Mouse (Mus musculus) midbrain, embryonic 16.5 days (tissue): ENCODE measurements around the gene Zfp324. TPM values are rescaled to one million over a fixed set of nuclear protein-coding genes. Genes with fewer than 3 reads are reported as not detected.

Experiments used
- ATAC-seq: fragments of 200-750 bp; cut with Nextera tagmentation; 2 replicates; pipeline ENCODE4 v1.8.0; 2017; ENCODE audit warnings: moderate TSS enrichment
- H3K27ac ChIP-seq: fragments of 300-500 bp; sonication (generic); 2 replicates; pipeline ENCODE4 v1.5.1; 2014; ENCODE audit warnings: mild to moderate bottlenecking, low read length, mixed read lengths
- H3K27me3 ChIP-seq: fragments of 300-500 bp; sonication (generic); 2 replicates; pipeline ENCODE4 v1.6.1; 2014; ENCODE audit warnings: low read depth, low read length, mixed read lengths; ENCODE audit not compliant: control insufficient read depth, insufficient read depth
- H3K36me3 ChIP-seq: fragments of 300-500 bp; sonication (generic); 2 replicates; pipeline ENCODE4 v1.6.1; 2014; ENCODE audit warnings: mild to moderate bottlenecking, low read length, moderate library complexity, mixed read lengths; ENCODE audit not compliant: control insufficient read depth, insufficient read depth
- H3K4me1 ChIP-seq: fragments of 300-500 bp; sonication (generic); 2 replicates; pipeline ENCODE4 v1.6.1; 2014; ENCODE audit warnings: mild to moderate bottlenecking, low read length, mixed read lengths; ENCODE audit not compliant: control insufficient read depth, insufficient read depth
- H3K4me2 ChIP-seq: fragments of 300-500 bp; sonication (generic); 2 replicates; pipeline ENCODE4 v1.6.1; 2014; ENCODE audit warnings: mild to moderate bottlenecking, low read length, mixed read lengths
- H3K4me3 ChIP-seq: fragments of 300-500 bp; sonication (generic); 2 replicates; pipeline ENCODE4 v1.5.1; 2014; ENCODE audit warnings: low read depth, mild to moderate bottlenecking, low read length, moderate library complexity, mixed read lengths
- H3K9ac ChIP-seq: fragments of 300-500 bp; sonication (generic); 2 replicates; pipeline ENCODE4 v1.6.1; 2014; ENCODE audit warnings: low read depth, low read length, mixed read lengths
- H3K9me3 ChIP-seq: fragments of 300-500 bp; sonication (generic); replicated peaks from 2 replicates; pipeline ENCODE4 v1.6.1; 2014; ENCODE audit warnings: mild to moderate bottlenecking, low read length, mixed read lengths; ENCODE audit not compliant: control insufficient read depth, poor library complexity, severe bottlenecking
- WGBS: fragments of 180-500 bp; shearing (Covaris S2); extraction: QIAGEN DNeasy Blood & Tissue Kit; methylation state at CpG from one replicate; pipeline ENCODE4 v1.1.7; 2014; 5-methylcytosine and 5-hydroxymethylcytosine counted together
- polyA plus RNA-seq: library from polyadenylated mRNA; unstranded; fragments of >200 nt; fragmentation: Nextera tagmentation; extraction: Ambion mirVana; gene quantifications from 2 replicates; pipeline ENCODE4 v1.2.1, GENCODE M21; 2015

Gene Zfp324
- polyA plus RNA-seq, 1 experiment from 2014 or later, result 14.5 TPM

DNA sequence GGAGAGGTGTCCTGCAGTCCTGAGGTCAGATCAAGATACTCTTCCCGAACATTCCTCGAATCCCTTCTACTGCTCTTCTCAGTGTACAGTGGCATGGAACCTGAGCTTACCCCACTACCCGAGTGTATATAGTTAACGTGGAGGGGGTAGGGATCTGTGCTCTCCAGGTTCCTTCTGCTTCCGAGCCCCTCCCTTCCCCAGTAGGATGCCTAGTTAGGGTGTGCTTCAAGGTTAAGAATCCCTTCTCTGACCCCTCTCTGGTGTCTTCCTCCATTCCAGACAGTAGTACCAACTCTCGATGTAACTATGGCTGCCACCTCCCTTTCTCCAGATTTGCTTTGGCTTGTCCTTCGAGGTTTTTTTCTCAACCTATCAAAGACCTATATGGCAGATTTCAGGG is 14.7 kb downstream of the Zfp324 start:
- H3K4me1 ChIP-seq, result peaks cover 12% of the 10 kb centered on the region
- no peak overlapping the region for H3K4me2 ChIP-seq
- ATAC-seq, result no peak
- WGBS, result 86% methylated on average over 7 of the region's 7 CpGs
- H3K36me3 ChIP-seq, result peaks cover 5% of the 10 kb centered on the region; the same call in 1 of the 2 replicates
- no peaks in the 10 kb centered on the region for H3K27me3 ChIP-seq
- no peak overlapping the region for H3K9ac ChIP-seq
- no peaks in the 10 kb centered on the region for H3K9me3 ChIP-seq
- no peak overlapping the region for H3K4me3 ChIP-seq
- no peak overlapping the region for H3K27ac ChIP-seq

DNA sequence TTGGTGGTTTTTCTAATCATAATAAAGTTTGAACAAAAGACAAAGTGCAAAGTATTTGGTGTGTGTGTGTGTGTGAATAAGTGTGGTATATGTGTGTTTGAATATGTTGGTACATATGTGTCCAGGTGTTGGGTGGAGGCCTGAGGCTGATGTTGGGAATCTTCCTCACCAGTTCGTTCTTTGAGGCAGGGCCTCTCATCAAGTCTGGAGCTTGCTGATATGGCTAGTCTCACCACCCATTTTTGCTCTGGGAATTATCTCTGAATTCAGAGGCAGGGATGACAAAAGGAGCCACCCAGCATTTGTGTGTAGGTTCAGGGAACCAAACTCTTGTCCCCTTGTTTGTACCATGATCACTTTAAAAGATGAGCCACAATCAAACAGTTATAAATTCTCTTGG is 20.1 kb downstream of the Zfp324 start:
- ATAC-seq, result no peak
- peaks cover 5% of the 10 kb centered on the region; the same call in 1 of the 2 replicates for H3K36me3 ChIP-seq

DNA sequence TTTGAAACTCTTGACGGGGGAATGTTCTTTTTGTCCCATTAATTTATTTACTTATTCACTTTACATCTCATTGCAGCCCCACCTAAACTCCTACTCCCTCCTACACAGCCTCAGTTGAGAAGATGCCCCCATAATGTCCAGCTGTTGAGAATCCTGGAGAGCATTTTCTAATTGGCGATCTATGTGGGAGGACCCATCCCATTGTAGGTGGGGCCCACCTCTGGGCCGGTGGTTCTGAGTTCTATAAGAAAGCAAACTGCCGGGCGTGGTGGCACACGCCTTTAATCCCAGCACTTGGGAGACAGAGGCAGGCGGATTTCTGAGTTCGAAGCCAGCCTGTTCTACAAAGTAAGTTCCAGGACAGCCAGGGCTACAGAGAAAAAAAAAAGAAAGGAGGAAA is 21.3 kb downstream of the Zfp324 start:
- 86% methylated on average over 8 of the region's 8 CpGs for WGBS
- Histone ChIP-seq H3K9ac (no peak overlapping the region), H3K4me1 (no peaks in the 10 kb centered on the region), H3K9me3 (no peaks in the 10 kb centered on the region), H3K4me2 (no peak overlapping the region), H3K27me3 (no peaks in the 10 kb centered on the region), H3K36me3 (peaks cover 5% of the 10 kb centered on the region; the same call in 1 of the 2 replicates), H3K4me3 (no peak overlapping the region), H3K27ac (no peak overlapping the region)
- ATAC-seq, result no peak

More for the DNA sequence above, 20.1 kb downstream of the Zfp324 start:
- Histone ChIP-seq H3K27me3 (no peaks in the 10 kb centered on the region), H3K27ac (no peak overlapping the region), H3K9ac (no peak overlapping the region), H3K4me1 (no peaks in the 10 kb centered on the region), H3K4me2 (no peak overlapping the region), H3K4me3 (no peak overlapping the region), H3K9me3 (no peaks in the 10 kb centered on the region)
- 95% methylated on average over 1 of the region's 1 CpGs for WGBS

DNA sequence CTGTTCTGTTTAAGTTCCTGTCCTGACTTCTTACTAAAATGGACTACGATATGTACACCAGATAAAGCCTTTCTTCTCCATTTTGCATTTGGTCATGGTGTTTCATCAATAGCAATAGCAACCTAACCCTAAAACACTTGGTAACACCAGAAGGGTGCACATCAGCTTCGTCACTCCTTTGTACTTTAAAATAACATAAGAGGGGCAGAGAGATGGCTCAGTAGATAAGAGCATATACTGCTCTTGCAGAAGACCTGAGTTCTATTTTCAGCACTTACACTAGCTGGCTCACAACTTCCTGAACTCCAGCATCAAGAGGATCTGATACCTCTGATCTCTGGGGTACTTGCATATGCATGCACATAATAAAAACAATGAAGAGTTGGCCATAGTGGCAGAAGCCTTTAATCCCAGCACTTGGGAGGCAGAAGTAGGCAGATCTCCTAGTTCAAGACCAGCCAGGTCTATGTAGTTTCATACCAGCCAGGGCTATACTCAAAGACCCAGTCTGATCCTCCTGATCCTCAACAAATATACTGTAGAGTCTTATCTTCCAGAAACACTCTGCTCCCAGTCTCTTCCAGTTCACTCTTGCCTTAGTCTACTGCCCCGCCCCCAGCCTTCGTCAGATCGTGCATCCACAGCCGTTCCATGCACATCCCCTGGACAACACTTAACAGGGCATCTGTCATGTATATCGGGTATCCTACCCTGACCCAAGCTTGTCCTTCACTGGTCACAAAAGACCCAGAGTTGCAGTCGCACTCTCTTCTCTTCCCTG is 22.0 kb downstream of the Zfp324 start:
- no peak overlapping the region for H3K9ac ChIP-seq
- 85% methylated on average over 8 of the region's 8 CpGs for WGBS

DNA sequence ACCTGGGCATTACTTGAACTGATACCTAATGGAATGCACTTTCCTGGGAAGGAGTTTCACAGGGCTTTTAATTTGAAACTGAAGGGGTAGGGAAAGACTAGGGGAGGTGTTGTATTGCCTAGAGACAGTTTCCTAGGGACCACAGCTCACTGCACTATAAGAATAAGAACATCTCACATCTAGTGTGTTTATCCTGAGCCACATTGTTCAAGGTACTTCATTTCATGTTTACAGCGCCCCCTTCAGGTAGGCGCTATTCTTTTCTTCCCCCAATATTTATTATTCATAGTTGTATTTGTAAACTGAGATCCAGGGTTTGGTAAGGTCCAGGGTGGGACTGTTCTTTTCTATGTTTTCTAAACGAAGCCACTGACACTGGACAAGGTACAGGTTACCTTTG is 26.6 kb downstream of the Zfp324 start:
- H3K9me3 ChIP-seq, result no peaks in the 10 kb centered on the region
- H3K27ac ChIP-seq, result no peak overlapping the region
- WGBS, result 6% methylated on average over 3 of the region's 3 CpGs
- H3K4me1 ChIP-seq, result no peaks in the 10 kb centered on the region
- H3K36me3 ChIP-seq, result no peaks in the 10 kb centered on the region
- H3K27me3 ChIP-seq, result no peaks in the 10 kb centered on the region
- no peak for ATAC-seq
- H3K4me3 ChIP-seq, result no peak overlapping the region
- H3K4me2 ChIP-seq, result no peak overlapping the region
- H3K9ac ChIP-seq, result no peak overlapping the region

More for the DNA sequence above, 22.0 kb downstream of the Zfp324 start:
- H3K4me2 ChIP-seq, result no peak overlapping the region
- no peaks in the 10 kb centered on the region for H3K9me3 ChIP-seq
- H3K27me3 ChIP-seq, result no peaks in the 10 kb centered on the region
- H3K4me1 ChIP-seq, result no peaks in the 10 kb centered on the region
- no peak overlapping the region for H3K4me3 ChIP-seq
- no peak overlapping the region for H3K27ac ChIP-seq
- ATAC-seq, result no peak
- peaks cover 1% of the 10 kb centered on the region; the same call in 1 of the 2 replicates for H3K36me3 ChIP-seq

DNA sequence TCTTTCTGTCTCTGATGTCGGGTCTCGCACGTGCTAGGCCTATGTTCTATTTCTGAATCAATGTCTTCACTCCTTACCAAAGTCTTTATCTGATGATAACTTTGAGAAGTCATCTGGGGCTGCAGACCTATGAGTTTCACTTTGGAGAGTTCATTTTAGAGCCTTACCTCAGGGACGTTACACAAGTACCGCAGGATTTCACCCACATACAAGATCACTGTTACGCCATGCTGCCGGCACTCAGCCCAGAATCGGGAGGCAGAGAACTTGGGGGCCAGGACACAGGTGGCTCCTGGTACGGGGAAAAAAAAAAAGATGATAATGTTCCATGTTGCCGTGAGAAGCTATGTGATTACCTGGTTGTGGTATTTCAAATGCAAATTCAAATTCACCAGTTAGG is 27.5 kb downstream of the Zfp324 start:
- Histone ChIP-seq H3K4me1 (no peaks in the 10 kb centered on the region), H3K27ac (no peak overlapping the region), H3K9me3 (no peaks in the 10 kb centered on the region), H3K27me3 (no peaks in the 10 kb centered on the region), H3K9ac (no peak overlapping the region), H3K36me3 (no peaks in the 10 kb centered on the region), H3K4me3 (no peak overlapping the region), H3K4me2 (no peak overlapping the region)
- 91% methylated on average over 10 of the region's 10 CpGs for WGBS
- no peak for ATAC-seq

DNA sequence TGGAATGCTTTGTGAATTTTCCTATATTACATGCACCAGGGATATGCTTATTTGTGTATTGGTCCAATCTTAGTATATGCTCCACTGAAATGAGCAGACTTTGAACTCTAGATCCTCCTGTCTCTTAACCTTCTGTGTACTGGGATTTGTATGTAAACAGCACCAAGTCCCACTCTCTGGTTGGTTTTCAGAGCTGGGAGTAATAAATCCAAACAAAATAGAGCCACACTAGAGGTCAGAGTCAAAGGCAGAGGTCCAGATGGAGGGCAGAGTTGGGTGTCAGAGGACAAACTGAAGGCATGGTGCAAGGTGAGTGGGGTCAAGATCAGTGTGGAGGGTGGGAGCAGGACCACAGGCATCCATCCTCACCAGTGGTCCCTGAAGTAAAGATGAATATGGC is 30.2 kb downstream of the Zfp324 start:
- Histone ChIP-seq H3K4me1 (no peaks in the 10 kb centered on the region), H3K9ac (no peak overlapping the region), H3K36me3 (no peaks in the 10 kb centered on the region), H3K4me2 (no peak overlapping the region), H3K27me3 (no peaks in the 10 kb centered on the region), H3K9me3 (no peaks in the 10 kb centered on the region), H3K27ac (no peak overlapping the region), H3K4me3 (no peak overlapping the region)
- ATAC-seq, result no peak

DNA sequence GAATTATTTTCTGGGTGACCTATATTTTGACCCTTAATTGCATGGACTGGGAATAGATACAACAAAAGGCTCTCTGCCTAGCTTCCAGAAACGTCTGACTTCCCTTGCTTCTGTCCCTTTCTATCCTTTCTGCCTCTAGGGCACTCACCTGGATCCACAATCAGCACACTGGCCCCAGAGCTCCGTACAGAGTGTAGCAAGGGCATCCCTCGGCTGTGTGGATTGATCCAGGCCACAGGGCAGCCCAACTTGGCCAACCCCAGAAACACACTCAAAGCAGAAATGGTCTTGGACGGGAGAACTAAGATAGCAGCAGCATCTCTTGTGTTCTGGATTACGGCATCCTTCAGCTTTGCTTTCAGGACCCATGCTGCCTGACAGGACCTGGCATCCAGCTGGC is 31.6 kb downstream of the Zfp324 start:
- no peaks in the 10 kb centered on the region for H3K27me3 ChIP-seq
- H3K4me1 ChIP-seq, result no peaks in the 10 kb centered on the region
- no peak overlapping the region for H3K4me3 ChIP-seq
- no peak for ATAC-seq
- H3K9me3 ChIP-seq, result no peaks in the 10 kb centered on the region
- no peak overlapping the region for H3K27ac ChIP-seq
- H3K4me2 ChIP-seq, result no peak overlapping the region
- 70% methylated on average over 5 of the region's 5 CpGs for WGBS
- H3K36me3 ChIP-seq, result no peaks in the 10 kb centered on the region
- no peak overlapping the region for H3K9ac ChIP-seq

DNA sequence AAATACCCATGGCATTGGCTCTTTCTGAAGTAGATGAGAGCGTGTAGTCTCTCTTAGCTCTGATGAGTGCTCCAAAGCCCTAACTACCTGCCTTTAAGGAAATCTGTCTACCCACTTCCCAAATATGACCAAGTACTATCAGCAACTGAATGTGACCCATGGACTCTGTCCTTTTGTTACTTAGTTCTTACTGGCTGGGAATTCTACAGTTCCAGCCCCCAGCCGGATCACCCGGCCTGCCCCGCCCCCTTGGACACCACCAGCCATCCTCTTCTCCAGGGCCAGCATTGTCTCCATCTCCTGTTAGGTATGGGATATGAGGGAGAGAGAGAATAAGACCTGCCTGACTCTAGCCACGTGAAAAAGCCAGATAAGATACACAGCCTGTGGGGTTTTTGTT is 32.4 kb downstream of the Zfp324 start, which contains the start of gene Slc27a5:
TSS of gene Slc27a5 (minus strand) at position 140 of the 400 bp plus-strand sequence.
- H3K4me3 ChIP-seq, result no peak within 1 kb of the TSS
- no peak within 1 kb of the TSS for H3K9ac ChIP-seq
- no peaks in the 10 kb centered on the region for H3K9me3 ChIP-seq
- H3K27ac ChIP-seq, result no peak within 1 kb of the TSS
- no peak within 1 kb of the TSS for H3K4me2 ChIP-seq
- WGBS, result 86% methylated on average over 5 of the region's 5 CpGs
- H3K27me3 ChIP-seq, result no peaks in the 10 kb centered on the region
- no peaks in the 10 kb centered on the region for H3K4me1 ChIP-seq
- no peak for ATAC-seq
- 0 out of 2 replicates have a peak, but pooled peaks cover 4% of the 10 kb centered on the region for H3K36me3 ChIP-seq
